Mouse (Mus musculus) ZHBTc4 (cell line): Measurements from ENCODE around the gene Ankmy1.

Source experiments
- DNase-seq: peaks from one replicate; pipeline ENCODE4 v3.0.0-alpha.2; 2011; ENCODE audit warnings: low read depth, low spot score

The Ankmy1 gene

DNA sequence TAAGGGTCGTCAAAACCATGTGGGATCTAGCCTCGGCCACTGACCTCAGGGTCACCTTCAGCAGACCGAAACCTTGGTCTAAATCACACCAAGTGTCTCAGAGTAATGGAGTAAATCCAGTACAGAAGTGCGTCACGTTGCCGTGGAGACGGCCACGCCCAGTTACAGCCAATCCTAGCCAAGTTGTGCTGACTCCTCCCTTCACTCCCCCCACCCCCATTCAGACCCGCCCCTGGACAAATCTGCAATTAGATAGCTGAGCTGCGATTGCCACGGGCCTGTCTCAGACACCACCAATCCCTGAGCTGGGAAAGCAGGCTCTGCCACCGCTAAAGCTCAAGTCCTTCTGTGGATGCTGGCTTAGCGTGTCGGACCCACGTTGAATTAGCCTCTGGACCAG lies at the start of gene Ankmy1:
Gene Ankmy1, minus strand, starts transcription at position 121 of the 400 bp plus-strand sequence.
- peak; percentile 93 for DNase-seq

DNA sequence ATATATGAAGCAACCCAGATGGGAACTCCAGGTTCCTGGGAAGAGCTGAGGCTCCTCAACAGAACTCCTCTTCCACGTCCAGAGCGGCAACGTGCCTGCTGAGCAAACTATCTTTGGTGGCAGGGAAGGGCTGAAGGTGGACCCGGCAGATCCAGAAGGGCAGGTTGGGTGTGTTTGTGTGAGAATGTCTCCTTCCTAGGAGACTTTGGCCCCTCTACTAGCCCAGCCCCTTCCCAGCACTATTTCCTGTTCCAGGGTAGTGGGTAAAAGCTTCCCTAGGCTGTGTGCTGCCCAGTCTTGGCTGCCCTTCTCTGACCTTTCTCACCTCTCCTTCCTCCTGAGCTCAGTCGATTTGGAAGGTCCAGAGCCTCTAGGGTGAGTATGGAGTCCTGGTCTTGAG lies 47.9 kb upstream of the Ankmy1 start, which contains the start of gene Gpr35:
Gene Gpr35, plus strand, starts transcription at position 259 of the 400 bp plus-strand sequence.
- no peak for DNase-seq

DNA sequence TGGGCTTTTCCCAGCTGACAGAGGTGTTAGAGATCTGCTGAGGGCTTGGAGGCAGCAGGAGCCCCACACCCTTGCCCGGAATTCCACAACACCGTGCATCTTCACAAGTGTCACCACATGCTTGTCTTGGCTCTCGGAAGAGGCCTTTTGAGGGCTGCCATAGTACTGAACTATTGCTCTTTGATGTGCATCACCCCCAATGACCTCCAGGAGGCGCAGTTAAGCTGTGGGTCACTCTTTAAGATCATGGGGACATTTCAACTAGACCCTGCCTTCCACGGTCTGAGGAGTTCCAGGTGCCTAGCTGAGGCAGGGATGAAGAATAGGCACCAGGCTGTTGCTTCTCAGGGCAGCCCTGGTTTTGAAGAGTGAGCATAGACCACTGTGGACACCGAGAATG lies 46.7 kb upstream of the Ankmy1 start:
- DNase-seq = peak; percentile 79

DNA sequence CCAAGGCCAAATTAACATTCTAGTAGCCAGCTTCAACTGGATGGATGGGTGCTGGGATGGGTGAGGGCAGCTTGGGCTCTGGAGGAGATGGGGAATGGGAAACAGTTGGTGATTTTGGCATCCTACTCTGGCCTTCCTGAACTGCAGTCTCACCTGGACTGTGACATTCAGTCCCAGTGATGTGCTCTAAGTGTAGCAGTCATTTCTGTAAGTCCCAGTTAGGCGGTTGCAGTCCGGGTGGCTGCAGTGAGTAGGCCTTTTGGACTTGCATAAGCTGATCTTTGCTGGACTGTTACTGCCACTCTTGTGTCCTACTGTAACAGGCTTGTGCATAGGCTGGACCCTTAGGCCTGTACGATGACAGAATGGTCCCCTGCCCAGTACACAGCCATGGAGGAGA lies 45.3 kb upstream of the Ankmy1 start:
- DNase-seq = no peak

DNA sequence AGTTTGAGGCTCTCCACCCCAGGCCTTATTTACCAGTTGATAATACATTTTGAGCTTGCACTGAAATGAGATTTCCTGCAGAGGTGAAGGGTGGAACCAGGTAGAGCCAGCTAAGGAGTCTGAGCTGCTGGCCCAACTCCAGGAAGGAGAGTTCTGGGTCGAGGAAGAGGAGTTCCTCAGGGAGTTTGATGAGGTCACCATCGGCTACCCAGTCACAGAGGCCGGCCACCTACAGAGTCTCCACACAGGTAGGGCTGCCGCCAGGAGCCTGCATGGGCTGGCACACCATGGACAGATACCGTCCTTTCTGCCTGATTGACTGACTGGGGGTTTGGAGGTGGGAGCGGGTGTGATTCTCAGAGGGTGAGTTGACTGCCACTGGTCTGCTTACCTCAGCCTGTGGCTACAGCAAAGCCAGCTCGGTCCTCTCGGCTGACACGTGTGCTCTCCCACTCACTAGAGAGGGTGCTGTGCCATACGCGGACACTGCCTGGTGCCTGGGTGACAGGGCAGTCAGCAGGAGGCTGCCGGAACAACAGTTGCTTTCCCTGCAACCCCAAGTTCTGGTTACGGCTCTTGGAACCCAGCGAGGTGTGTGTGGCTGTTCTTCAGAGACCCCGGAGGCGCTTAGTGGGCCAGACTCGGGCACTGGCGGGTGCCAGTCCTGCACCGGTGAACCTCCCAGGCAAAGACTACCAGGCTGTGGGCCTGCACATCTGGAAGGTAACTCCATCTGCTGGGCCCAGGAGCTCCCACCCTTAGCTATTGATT lies 40.7 kb upstream of the Ankmy1 start:
- DNase-seq = no peak

DNA sequence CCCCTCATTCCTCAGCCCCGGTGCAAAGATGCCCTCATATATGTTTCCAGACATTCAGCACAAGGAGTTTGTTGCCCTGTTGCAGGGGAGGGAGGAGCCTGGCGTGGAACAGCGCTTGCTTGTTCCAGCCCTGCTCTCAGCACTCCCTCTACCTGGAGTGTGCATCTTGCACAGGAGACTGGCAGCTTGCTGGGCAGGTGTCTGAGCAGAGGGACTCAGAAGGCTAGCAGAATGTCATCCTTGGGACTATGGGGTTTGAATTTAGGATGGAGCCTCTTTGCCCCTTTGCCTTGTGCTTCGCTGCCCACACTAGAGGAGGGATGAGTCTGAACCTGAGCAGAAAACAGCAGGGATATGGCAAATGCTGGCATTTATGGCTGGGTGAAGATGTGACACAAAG lies 37.0 kb upstream of the Ankmy1 start:
- DNase-seq = no peak

DNA sequence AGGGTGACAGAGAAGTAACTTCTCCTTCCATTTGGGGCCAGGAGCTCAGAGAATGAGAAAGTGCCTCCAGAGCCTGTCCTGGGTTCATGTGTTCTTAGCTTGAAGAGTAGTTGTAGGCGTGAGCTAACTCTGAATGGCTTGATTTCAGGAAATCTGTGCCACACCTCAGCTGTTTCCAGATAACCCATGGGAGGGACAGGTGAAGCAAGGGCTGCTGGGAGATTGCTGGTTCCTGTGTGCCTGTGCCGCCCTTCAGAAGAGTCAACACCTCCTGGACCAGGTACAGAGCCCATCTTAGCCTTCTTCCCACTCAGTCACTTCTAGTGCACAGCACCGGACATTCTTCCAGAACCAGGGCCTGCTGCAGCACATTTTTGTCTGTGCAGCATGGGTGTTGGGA lies 35.1 kb upstream of the Ankmy1 start:
- peak; percentile 47 for DNase-seq

DNA sequence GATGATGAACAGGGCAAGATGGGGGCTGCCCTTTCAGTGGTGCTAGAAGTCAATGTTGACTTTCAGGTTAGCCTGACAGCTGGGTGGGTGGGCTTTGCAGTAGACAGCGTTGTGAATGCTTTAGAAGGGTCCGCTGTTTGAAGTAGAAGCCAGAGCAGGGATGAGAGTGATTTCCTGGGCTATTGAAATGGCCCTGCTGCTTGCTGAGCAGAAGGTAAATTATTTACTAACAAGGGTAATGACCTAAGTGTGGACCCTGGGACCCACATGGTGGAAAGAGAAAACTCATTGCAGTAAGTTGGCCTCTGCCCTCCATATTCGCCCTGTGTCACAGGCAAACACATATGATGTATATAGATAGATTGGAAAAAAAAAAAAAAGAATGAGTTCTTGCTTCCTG lies 33.8 kb upstream of the Ankmy1 start:
- DNase-seq = no peak

DNA sequence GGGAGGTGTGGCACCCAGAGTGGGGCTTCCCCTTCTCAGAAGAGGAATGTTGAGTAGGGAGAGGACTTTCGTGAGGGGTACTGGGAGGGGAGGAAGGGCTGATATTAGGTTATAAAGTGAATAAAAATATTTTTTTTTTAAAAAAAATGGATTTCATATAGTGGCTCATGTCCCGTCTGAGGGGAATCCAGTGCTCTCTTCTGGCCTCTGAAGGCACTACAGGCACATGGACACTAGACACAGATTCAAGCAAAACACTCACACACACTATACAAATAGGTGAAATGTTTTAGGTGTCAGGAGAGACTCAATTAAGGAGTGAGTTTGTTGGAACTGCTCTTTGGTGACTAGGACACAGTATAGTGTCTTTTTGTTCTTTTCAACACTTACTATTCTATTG lies 33.3 kb upstream of the Ankmy1 start:
- DNase-seq = no peak

DNA sequence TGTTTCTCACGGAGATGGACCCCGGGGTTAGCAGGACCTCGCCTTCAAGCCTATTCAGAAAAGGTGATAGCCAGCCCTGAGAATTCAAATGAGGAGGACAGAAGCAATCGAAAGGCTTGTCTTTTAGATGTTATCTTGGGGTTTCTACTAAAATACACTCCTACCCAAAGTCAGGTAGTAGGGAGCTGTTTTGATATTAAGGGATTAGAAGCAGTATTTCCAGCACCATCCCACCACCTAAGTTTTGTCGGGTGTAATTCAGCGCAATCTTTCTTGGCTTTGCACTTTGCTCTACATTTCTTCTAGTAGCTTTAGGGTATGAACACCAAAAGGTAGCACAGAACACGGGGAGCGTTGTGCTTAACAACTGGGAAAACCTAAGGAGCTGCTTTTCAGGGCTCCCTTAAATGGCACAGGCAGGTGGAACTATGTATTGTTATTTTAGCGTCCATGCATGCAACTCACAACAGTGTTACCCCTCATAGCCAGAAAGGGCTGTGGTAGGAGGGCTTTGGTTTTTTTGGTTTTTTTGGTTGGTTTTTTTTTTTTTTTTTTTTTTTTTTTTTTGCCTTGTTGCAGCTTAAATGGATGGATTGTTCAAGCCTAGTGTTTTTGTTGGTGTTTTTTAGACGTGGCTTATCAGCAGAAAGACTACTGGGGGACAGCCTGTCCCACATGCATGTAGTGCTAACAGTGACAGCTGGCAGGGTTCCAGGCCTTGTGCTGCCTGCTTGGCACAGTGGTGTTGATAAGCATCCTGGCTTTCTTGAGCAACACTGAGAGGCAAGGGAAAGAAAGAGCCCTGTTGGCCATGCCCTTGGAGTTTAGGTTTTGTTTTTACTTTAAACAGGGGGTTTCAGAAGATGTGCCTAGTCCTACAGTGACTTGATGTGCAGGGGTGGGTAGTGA lies 32.6 kb upstream of the Ankmy1 start:
- no peak for DNase-seq

DNA sequence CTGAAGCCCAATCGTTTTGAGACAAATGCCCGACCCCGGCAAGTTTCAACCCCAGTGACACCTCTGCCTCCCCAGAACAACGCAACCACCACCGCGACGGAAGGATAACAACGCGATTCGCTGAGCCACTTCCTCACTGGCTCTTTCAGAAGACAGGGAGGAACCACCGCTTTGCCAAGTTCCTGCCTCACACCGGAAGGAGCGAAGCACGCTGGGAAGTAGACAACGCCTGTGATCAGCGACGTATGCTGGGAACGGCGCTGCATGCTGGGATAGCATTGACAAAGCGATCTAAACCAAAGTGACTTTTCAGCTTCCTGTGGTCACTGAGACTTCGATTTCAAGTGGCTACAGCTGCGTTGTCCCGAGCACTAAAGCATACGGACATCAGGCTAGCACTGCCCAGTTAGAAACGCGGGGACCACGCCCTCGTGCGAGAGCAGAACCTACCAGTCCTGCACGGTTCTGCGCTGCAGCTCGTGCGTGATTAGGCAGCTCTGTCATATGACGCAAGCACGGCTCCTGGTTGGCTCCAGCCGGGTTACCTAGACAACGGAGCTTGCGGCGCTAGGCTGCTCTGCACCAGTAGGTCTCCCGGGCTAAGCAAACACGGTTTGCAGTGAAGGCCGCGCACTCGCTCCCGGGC lies 31.6 kb upstream of the Ankmy1 start, which contains the start of gene Capn10:
Gene Capn10, plus strand, starts transcription at position 195 of the 646 bp plus-strand sequence.
- DNase-seq = peak; percentile 98

DNA sequence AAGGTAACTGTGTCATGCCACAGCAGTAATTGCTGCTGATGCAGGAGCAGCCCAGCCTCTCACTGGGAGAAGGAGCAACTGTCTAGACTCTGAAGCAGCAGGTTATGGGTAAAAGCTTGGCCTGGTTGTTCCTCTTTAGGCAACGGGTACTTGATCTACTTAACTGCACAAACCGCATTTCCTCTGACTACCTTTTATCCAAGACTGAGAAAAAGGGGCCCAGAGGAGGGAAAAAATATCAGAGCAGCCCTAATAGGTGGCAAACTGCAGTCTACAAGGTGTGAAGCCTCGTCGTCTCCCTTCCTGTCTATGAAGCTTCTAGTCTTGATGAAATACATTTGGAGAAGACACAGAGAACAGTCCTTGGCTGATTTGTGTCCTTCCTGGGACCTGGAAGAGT lies 30.9 kb upstream of the Ankmy1 start:
- no peak for DNase-seq

DNA sequence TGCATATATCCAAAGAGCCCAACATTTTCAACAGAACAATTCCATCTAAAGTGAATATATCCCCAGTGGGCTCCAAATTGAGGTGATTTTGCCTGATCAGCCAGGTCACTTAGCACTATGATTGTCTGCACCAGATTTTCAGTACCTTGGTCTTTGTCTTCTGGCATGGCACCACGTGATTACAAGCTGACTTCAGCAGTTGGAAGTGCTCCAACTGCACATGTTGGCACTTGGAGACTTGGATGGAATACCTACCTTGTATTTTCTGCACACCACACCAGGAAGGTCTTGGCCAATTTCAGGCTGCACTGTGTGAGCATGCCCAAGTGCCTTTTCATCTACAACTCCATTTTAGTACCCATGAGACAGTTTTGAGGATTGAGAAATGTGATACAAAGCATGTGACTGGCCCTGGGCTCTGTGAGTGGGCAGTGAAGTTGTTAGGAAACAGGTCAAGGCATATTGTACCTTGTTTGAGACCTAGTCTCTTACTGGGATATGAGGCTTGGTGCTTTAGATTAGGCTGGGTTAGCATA lies 27.5 kb upstream of the Ankmy1 start:
- no peak for DNase-seq

DNA sequence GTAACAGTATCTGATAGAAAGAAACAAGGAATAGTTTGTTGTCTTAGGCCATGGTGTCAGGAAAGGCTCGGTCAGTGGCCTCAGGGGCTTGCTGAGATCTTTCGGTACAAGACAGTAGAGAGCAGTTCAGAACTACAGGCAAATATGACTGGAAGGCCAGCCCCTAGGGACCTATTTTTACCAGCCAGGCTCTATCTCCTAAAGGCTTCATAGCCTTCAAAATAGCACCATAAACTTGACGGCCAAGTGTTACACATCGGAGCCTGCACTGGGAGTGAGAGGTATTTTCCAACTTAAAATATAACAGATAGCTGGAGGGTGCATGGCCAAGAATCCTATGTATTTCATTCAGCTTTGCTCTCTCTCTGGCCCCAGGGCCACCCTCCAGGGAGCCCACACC lies 18.8 kb upstream of the Ankmy1 start:
- no peak for DNase-seq

DNA sequence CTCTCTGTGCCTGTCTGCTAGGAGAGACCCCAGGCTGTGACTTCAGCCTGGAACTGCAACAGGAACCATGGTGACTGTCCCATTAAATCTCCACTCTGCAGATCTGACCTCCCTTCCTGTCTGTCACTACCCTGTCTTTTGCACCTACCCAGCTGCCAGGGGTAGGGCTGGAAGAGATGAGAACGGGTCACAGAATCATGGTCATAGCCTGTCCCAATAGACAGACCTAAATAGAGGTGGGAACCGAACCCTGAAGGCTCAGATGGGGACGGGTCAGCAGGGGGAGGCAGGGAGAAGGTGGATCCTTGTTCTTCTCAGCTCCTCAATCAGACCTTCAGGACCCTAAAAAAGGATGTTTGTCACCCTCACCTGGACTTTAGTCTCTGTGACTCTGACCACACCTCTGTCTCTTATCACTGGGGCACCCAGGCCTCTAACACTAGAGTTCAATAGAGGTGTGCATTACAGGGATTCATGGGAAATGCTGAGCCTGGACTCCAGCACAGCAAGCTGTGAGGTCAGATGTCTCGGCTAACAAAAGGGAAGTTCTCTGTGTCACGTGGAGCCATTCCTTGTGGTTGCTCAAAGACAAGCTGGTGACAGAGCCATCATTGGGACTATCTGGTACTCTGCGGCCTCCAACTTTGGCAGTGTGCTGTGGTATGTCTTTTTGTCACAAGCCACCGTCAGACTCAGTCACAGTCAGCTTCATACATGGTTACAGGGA lies 17.9 kb upstream of the Ankmy1 start:
- DNase-seq = no peak

DNA sequence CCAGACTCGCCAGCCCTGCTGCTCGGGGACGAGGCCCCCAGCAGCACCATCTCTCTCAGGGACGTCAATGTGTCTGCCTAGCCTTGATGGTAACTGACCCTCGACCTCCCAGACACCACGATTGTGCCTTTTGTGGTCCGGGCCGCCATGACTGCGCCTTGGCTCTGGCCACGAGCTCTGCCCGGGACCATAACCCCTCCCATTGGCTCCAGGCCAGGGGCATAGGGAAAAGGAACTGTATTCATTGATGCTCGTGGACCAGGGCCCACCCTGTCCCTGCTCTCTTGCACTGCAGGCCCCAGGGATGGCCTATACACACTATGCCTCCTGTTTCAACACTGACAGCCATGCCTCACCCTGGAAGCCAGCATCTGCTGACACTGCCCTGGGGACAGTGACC lies 17.1 kb upstream of the Ankmy1 start:
- DNase-seq = peak; percentile 65

DNA sequence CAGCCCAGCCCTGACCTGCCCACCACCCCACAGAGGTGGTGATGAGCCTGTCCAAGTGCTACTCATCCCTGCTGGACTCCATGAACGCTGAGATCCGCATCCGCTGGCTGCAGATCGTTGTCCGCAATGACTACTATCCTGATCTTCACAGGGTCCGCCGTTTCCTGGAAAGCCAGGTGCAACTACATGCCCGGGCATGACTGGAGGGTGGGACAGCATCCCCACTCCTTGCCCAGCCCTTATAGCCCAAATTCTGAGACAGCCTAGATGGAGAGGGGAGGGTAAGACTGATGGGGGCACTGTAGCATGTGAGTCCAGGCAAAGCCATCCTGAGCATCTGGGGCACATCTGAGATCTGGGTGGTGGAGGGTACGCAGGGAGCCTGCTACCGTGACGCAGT lies 16.4 kb upstream of the Ankmy1 start:
- DNase-seq = peak; percentile 88

DNA sequence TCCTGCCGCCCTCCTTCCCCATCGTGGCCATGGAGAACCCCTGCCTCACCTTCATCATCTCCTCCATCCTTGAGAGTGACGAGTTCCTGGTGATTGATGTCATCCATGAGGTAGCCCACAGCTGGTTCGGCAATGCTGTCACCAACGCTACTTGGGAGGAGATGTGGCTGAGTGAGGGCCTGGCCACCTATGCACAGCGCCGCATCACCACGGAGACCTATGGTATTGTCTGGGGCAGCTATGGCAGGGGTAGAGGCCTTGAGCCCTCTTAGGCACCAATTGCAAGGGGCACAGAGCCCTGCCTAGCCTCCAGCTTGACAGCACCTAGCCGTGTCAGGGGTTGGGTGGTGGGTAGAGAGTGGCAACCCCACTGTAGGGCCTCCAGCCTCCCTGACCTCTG lies 14.0 kb upstream of the Ankmy1 start:
- no peak for DNase-seq

DNA sequence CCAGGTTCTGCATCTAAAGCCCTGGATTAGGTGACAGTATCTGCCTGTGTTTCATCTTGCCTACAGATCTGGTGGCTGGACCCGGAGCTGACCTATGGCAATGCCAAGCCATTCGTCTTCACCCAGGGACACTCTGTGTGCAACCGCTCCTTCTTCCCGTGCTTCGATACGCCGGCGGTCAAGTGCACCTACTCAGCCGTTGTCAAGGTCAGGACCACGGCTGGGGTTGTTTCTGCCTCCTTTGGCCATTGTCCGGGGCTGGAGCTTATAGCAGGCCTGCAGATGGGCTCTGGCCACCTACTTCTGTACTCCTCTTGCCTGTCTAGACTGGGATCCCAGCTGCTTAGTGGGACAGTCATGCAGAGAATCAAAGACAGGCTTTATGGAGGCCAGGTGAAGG lies 12.3 kb upstream of the Ankmy1 start:
- no peak for DNase-seq

DNA sequence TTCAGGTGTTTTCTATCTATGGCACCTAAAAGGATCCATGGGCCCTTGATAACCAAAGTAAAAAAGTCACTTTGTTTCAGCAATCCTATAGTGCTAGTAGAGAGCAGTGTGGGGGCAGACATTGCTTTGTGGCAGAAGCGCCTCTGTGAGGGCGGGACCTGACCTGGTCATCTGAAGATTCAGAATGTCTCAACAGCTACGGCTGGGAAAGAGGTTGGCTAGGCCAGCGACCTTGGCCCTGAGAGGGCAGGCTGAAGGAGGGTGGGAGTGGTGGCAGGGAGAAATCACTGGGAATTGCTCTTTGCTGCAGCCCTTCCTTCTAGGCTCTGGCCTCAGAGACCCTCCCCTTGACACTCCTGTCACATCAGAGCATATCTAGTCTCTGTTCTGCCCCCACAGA lies 11.5 kb upstream of the Ankmy1 start:
- DNase-seq = no peak

DNA sequence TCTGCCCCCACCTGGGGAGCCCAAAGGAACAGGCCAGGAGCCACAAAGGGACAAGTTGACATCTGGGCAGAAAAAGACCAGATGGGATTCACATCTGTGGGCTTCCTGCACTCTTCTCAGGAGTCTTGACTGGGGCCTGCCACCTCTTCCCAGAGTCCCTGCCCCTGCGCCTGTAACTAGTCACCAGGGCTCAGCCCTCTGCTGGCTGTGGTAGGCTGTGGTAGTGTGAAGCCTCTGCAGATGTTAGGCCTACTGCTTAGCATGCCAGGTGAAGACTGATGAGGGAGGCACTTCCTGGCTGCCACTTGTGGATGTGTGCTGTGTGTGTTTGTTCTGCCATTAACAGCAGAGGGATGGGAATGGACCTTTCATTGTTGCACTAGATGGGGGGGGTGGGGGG lies 9.6 kb upstream of the Ankmy1 start:
- peak; percentile 61 for DNase-seq
